Mouse (Mus musculus) limb, embryonic 10.5 days (tissue): ENCODE results near the gene Ap2m1. TPM values are rescaled to one million over a fixed set of nuclear protein-coding genes. Genes with fewer than 3 reads are reported as not detected.

Source experiments
- DNase-seq: peaks from one replicate; pipeline ENCODE4 v3.0.0-alpha.2; 2017; ENCODE audit warnings: low spot score
- H3K27ac ChIP-seq: fragments of 300-500 bp; sonication (generic); 2 replicates; pipeline ENCODE4 v1.5.1; 2016; ENCODE audit warnings: mild to moderate bottlenecking
- H3K27me3 ChIP-seq: fragments of 300-500 bp; sonication (generic); 2 replicates; pipeline ENCODE4 v1.6.1; 2016; ENCODE audit warnings: low read depth, mild to moderate bottlenecking; ENCODE audit not compliant: poor library complexity, severe bottlenecking
- H3K36me3 ChIP-seq: fragments of 300-500 bp; sonication (generic); 2 replicates; pipeline ENCODE4 v1.6.1; 2016; ENCODE audit warnings: mild to moderate bottlenecking, moderate library complexity
- H3K4me1 ChIP-seq: fragments of 300-500 bp; sonication (generic); 2 replicates; pipeline ENCODE4 v1.6.1; 2016
- H3K4me3 ChIP-seq: fragments of 300-500 bp; sonication (generic); 2 replicates; pipeline ENCODE4 v1.5.1; 2016; ENCODE audit warnings: mild to moderate bottlenecking, moderate library complexity
- H3K9me3 ChIP-seq: fragments of 300-500 bp; sonication (generic); replicated peaks from 2 replicates; pipeline ENCODE4 v1.6.1; 2016; ENCODE audit warnings: mild to moderate bottlenecking
- WGBS: fragments of 180-500 bp; shearing (Covaris S2); methylation state at CpG from one replicate; pipeline ENCODE4 v1.1.7; 2016; 5-methylcytosine and 5-hydroxymethylcytosine counted together
- polyA plus RNA-seq: library from polyadenylated mRNA; unstranded; fragments of >200 nt; fragmentation: Nextera tagmentation; extraction: Ambion mirVana; gene quantifications from 2 replicates; pipeline ENCODE4 v1.2.1, GENCODE M21; 2016

The Ap2m1 gene
- polyA plus RNA-seq, 1 experiment from 2014 or later: 586 TPM

- Histone ChIP-seq H3K4me1 (peaks cover 25% of the 10 kb centered on the region), H3K9me3 (no peaks in the 10 kb centered on the region), H3K4me3 (peak overlapping the region; percentile 63), H3K36me3 (no peaks in the 10 kb centered on the region), H3K27ac (peak overlapping the region; percentile 42), H3K27me3 (peaks cover 73% of the 10 kb centered on the region)
- DNase-seq: peak; percentile 74
- WGBS: under 1% methylated on average over 39 of the region's 39 CpGs
These were observed 54.8 kb downstream of the Ap2m1 start for GRCm38 (mm10) chr16:20589939-20590679.

- WGBS: 4% methylated on average over 17 of the region's 17 CpGs
- peak; percentile 41 for DNase-seq
- H3K4me3 ChIP-seq: peak overlapping the region; percentile 63
- no peaks in the 10 kb centered on the region for H3K9me3 ChIP-seq
- H3K27ac ChIP-seq: no peak overlapping the region
- no peaks in the 10 kb centered on the region for H3K36me3 ChIP-seq
- H3K4me1 ChIP-seq: peaks cover 25% of the 10 kb centered on the region
- peaks cover 77% of the 10 kb centered on the region for H3K27me3 ChIP-seq
These were observed 55.4 kb downstream of the Ap2m1 start for GRCm38 (mm10) chr16:20590680-20591038.

- H3K9me3 ChIP-seq: no peaks in the 10 kb centered on the region
- WGBS: 4% methylated on average over 48 of the region's 48 CpGs
- H3K36me3 ChIP-seq: no peaks in the 10 kb centered on the region
- no peak overlapping the region for H3K27ac ChIP-seq
- peaks cover 77% of the 10 kb centered on the region for H3K27me3 ChIP-seq
- DNase-seq: peak; percentile 59
- H3K4me3 ChIP-seq: peak overlapping the region; percentile 63
- peaks cover 25% of the 10 kb centered on the region for H3K4me1 ChIP-seq
These were observed 55.9 kb downstream of the Ap2m1 start for GRCm38 (mm10) chr16:20591076-20591705.

Other genes starting within 250 kb of the Ap2m1 start
- gene Parl, start 233.1 kb upstream of the Ap2m1 start, polyA plus RNA-seq: 131 and 157 TPM in 2 replicates
- not detected in 2 replicates for gene Cyp2ab1, start 210.1 kb upstream of the Ap2m1 start, polyA plus RNA-seq
- gene Abcc5, start 109.1 kb upstream of the Ap2m1 start, polyA plus RNA-seq: 47.9 and 62.0 TPM in 2 replicates
- 164 and 173 TPM in 2 replicates for gene Eif2b5, start 36.7 kb upstream of the Ap2m1 start, polyA plus RNA-seq
- gene Dvl3, start 18.5 kb upstream of the Ap2m1 start, polyA plus RNA-seq: 28.6 and 33.5 TPM in 2 replicates
- 49.7 and 61.9 TPM in 2 replicates for gene Abcf3, start 13.1 kb downstream of the Ap2m1 start, polyA plus RNA-seq
- 0.30 and 0.46 TPM in 2 replicates for gene Vwa5b2, start 54.0 kb downstream of the Ap2m1 start, polyA plus RNA-seq
- gene Eef1akmt4, start 76.1 kb downstream of the Ap2m1 start, polyA plus RNA-seq: 48.1 and 56.1 TPM in 2 replicates
- gene Gm49333, start 76.1 kb downstream of the Ap2m1 start, polyA plus RNA-seq: not detected in 2 replicates
- gene Alg3, start 76.3 kb downstream of the Ap2m1 start, polyA plus RNA-seq: 54.5 and 62.4 TPM in 2 replicates
- gene Camk2n2, start 85.8 kb downstream of the Ap2m1 start, polyA plus RNA-seq: 0.50 and 0.79 TPM in 2 replicates
- gene Ece2, start 94.3 kb downstream of the Ap2m1 start, polyA plus RNA-seq: 1.9 and 2.6 TPM in 2 replicates
- gene Psmd2, start 116.2 kb downstream of the Ap2m1 start, polyA plus RNA-seq: 517 and 538 TPM in 2 replicates
- gene Eif4g1, start 132.8 kb downstream of the Ap2m1 start, polyA plus RNA-seq: 267 and 277 TPM in 2 replicates
- gene Fam131a, start 157.8 kb downstream of the Ap2m1 start, polyA plus RNA-seq: 2.7 and 3.8 TPM in 2 replicates
- gene Polr2h, start 182.2 kb downstream of the Ap2m1 start, polyA plus RNA-seq: 148 and 173 TPM in 2 replicates
- gene Clcn2, start 182.3 kb downstream of the Ap2m1 start, polyA plus RNA-seq: 14.1 and 18.5 TPM in 2 replicates
- gene Chrd, start 197.6 kb downstream of the Ap2m1 start, polyA plus RNA-seq: 0.41 and 1.6 TPM in 2 replicates
- 0.21 and 0.54 TPM in 2 replicates for gene Thpo, start 199.0 kb downstream of the Ap2m1 start, polyA plus RNA-seq